Mouse (Mus musculus) kidney, embryonic 15.5 days (tissue): ENCODE data around the gene Cdc42se2. TPM values are rescaled to one million over a fixed set of nuclear protein-coding genes. Genes with fewer than 3 reads are reported as not detected.
A peak's percentile ranks its signal among the peaks of the same experiment; 100 is the strongest.

Source experiments
- ATAC-seq: fragments of 200-750 bp; cut with Nextera tagmentation; replicated peaks from 2 replicates; pipeline ENCODE4 v1.8.0; 2017; ENCODE audit warnings: moderate TSS enrichment; ENCODE audit not compliant: low FRiP score
- H3K27ac ChIP-seq: fragments of 300-500 bp; sonication (generic); 2 replicates; pipeline ENCODE4 v1.5.1; 2015; ENCODE audit warnings: mild to moderate bottlenecking, inconsistent platforms
- H3K27me3 ChIP-seq: fragments of 300-500 bp; sonication (generic); 2 replicates; pipeline ENCODE4 v1.6.1; 2015; ENCODE audit warnings: inconsistent platforms
- H3K36me3 ChIP-seq: fragments of 300-500 bp; sonication (generic); 2 replicates; pipeline ENCODE4 v1.6.1; 2015; ENCODE audit warnings: inconsistent platforms
- H3K4me1 ChIP-seq: fragments of 300-500 bp; sonication (generic); 2 replicates; pipeline ENCODE4 v1.6.1; 2015; ENCODE audit warnings: inconsistent platforms
- H3K4me2 ChIP-seq: fragments of 300-500 bp; sonication (generic); 2 replicates; pipeline ENCODE4 v1.6.1; 2015; ENCODE audit warnings: moderate library complexity, mild to moderate bottlenecking, inconsistent platforms
- H3K4me3 ChIP-seq: fragments of 300-500 bp; sonication (generic); replicated peaks from 2 replicates; pipeline ENCODE4 v1.5.1; 2015; ENCODE audit warnings: mild to moderate bottlenecking, inconsistent platforms
- H3K9ac ChIP-seq: fragments of 300-500 bp; sonication (generic); 2 replicates; pipeline ENCODE4 v1.6.1; 2015; ENCODE audit warnings: mild to moderate bottlenecking, inconsistent platforms
- H3K9me3 ChIP-seq: fragments of 300-500 bp; sonication (generic); replicated peaks from 2 replicates; pipeline ENCODE4 v1.6.1; 2016; ENCODE audit warnings: inconsistent platforms
- WGBS: fragments of 180-500 bp; shearing (Covaris S2); methylation state at CpG from one replicate; pipeline ENCODE4 v1.1.7; 2015; ENCODE audit warnings: mixed read lengths; 5-methylcytosine and 5-hydroxymethylcytosine counted together
- polyA plus RNA-seq: library from polyadenylated mRNA; unstranded; fragments of >200 nt; fragmentation: Nextera tagmentation; extraction: Ambion mirVana; gene quantifications from 2 replicates; pipeline ENCODE4 v1.2.1, GENCODE M21; 2015

The Cdc42se2 gene
- 88.9 and 89.2 TPM in 2 replicates for polyA plus RNA-seq

GRCm38 (mm10) chr11:54787488-54788474 is at the start of gene Cdc42se2:
Gene Cdc42se2, minus strand, starts transcription at chr11:54787675.
- peak within 1 kb of the TSS; percentile 68 for H3K4me2 ChIP-seq
- no peaks in the 10 kb centered on the region for H3K9me3 ChIP-seq
- 4% methylated on average over 56 of the region's 56 CpGs for WGBS
- H3K36me3 ChIP-seq = no peaks in the 10 kb centered on the region
- H3K4me1 ChIP-seq = peaks cover 14% of the 10 kb centered on the region
- H3K4me3 ChIP-seq = peak within 1 kb of the TSS; percentile 84
- peak; percentile 98 for ATAC-seq
- peak within 1 kb of the TSS; percentile 93 for H3K9ac ChIP-seq
- peak within 1 kb of the TSS; percentile 99 for H3K27ac ChIP-seq
- H3K27me3 ChIP-seq = no peaks in the 10 kb centered on the region

GRCm38 (mm10) chr11:54836106-54836505 is 48.6 kb upstream of the Cdc42se2 start:
- H3K4me1 ChIP-seq = no peaks in the 10 kb centered on the region
- H3K27me3 ChIP-seq = no peaks in the 10 kb centered on the region
- H3K4me3 ChIP-seq = no peak overlapping the region
- no peak overlapping the region for H3K9ac ChIP-seq
- no peak for ATAC-seq
- no peak overlapping the region for H3K4me2 ChIP-seq
- no peaks in the 10 kb centered on the region for H3K9me3 ChIP-seq
- H3K27ac ChIP-seq = no peak overlapping the region
- no peaks in the 10 kb centered on the region for H3K36me3 ChIP-seq
- WGBS = 81% methylated on average over 9 of the region's 9 CpGs

GRCm38 (mm10) chr11:54834596-54834995 is 47.1 kb upstream of the Cdc42se2 start:
- Histone ChIP-seq H3K4me2 (no peak overlapping the region), H3K4me1 (no peaks in the 10 kb centered on the region), H3K4me3 (no peak overlapping the region), H3K36me3 (no peaks in the 10 kb centered on the region), H3K27me3 (no peaks in the 10 kb centered on the region), H3K9ac (no peak overlapping the region), H3K27ac (no peak overlapping the region), H3K9me3 (no peaks in the 10 kb centered on the region)
- 61% methylated on average over 2 of the region's 2 CpGs for WGBS
- no peak for ATAC-seq

DNA sequence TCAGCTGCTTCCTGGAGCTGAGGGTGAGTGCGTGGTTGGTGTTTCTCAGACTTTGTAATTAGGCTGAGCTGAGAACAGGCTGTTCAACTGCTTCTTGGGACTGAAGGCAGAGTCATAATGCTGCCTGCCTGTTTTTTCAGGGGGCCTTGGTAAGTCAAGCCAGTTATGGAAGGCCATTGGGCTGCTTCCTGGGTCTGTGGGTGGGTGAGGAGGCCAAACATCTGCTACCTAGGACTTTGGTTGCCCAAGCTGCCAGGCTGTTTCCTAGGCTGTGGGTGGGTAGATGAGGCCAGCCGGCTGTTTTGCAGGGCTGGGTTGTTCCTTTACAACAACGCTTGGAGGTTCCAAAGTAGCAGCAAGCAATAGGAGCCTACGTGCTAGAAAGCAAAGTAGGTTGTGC is 46.4 kb upstream of the Cdc42se2 start:
- Histone ChIP-seq H3K9me3 (no peaks in the 10 kb centered on the region), H3K4me3 (no peak overlapping the region), H3K36me3 (no peaks in the 10 kb centered on the region), H3K4me2 (no peak overlapping the region), H3K4me1 (no peaks in the 10 kb centered on the region), H3K27me3 (no peaks in the 10 kb centered on the region), H3K27ac (no peak overlapping the region), H3K9ac (no peak overlapping the region)
- ATAC-seq = no peak
- 93% methylated on average over 4 of the region's 4 CpGs for WGBS

DNA sequence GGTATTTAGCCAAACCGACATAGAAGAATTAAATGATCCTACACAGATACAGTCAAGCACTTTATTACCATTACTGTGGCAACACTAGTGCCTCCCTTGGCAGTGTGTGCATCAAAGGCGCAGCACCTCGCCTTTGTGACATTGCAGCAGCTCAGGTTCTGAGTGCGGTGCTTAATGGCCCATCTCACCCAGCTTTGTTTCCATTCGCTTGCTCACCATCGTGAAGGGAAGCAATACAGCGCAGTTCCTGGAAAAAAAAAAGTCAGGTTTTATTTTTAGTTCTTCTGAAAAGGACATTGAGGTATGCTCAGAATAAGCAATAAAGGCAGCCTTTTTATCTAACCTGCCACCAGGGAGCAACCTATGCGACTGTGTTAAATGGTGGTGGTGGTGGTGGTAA is 39.3 kb upstream of the Cdc42se2 start:
- H3K4me1 ChIP-seq = no peaks in the 10 kb centered on the region
- no peak overlapping the region for H3K9ac ChIP-seq
- H3K36me3 ChIP-seq = no peaks in the 10 kb centered on the region
- H3K4me2 ChIP-seq = no peak overlapping the region
- H3K27ac ChIP-seq = 0 out of 2 replicates have a peak overlapping the region, but pooled peaks have one; percentile 20
- H3K9me3 ChIP-seq = peaks cover 4% of the 10 kb centered on the region; the same call in 1 of the 2 replicates
- peak; percentile 69 for ATAC-seq
- H3K27me3 ChIP-seq = no peaks in the 10 kb centered on the region
- 62% methylated on average over 8 of the region's 8 CpGs for WGBS
- H3K4me3 ChIP-seq = no peak overlapping the region

DNA sequence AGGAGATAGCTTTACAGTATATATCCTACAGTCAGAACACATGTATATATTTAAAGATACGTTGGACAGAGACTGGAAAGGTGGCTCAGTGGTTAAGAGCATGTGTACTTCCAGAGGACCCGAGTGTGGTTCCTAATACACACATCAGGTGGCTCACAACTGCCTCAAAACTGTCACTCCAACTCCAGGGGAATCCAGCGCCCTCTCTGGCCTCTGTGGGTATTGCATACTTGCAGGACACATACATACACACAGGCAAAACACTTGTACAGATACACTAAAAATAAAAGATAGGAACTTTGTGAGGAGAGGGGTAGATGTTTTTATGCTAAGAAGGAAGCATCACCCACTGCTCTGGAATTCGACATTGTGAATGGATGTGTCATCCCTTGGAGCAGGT is 38.3 kb upstream of the Cdc42se2 start:
- peaks cover 4% of the 10 kb centered on the region; the same call in 1 of the 2 replicates for H3K9me3 ChIP-seq
- H3K4me1 ChIP-seq = no peaks in the 10 kb centered on the region
- H3K27me3 ChIP-seq = no peaks in the 10 kb centered on the region
- no peak overlapping the region for H3K27ac ChIP-seq
- WGBS = 83% methylated on average over 4 of the region's 4 CpGs
- H3K9ac ChIP-seq = no peak overlapping the region
- no peak for ATAC-seq
- no peak overlapping the region for H3K4me3 ChIP-seq
- H3K4me2 ChIP-seq = no peak overlapping the region
- H3K36me3 ChIP-seq = no peaks in the 10 kb centered on the region

- no peaks in the 10 kb centered on the region for H3K27me3 ChIP-seq
- WGBS = 80% methylated on average over 4 of the region's 4 CpGs
These were observed 36.0 kb upstream of the Cdc42se2 start for GRCm38 (mm10) chr11:54823467-54823866.

DNA sequence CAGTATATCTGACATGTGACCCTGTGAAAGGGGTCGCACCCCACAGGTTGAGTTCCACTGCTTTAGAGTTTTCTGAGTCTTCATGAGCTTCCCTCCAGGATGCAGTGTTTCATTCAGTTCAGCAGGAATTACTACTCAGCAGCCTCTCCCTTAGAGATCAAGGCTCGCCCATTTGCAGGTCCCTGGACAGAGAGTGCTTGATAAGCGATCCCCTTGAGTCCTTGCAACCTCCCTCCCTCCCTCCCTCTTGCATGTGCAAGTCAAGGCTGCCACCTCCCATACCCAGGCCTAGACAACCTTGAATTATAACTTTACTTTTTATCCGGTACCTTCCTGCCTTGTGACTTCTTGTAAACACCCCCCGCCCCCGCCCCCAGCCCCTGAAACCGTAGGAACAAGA is 32.0 kb upstream of the Cdc42se2 start:
- H3K4me3 ChIP-seq = no peak overlapping the region
- no peaks in the 10 kb centered on the region for H3K36me3 ChIP-seq
- H3K9ac ChIP-seq = no peak overlapping the region
- no peaks in the 10 kb centered on the region for H3K9me3 ChIP-seq
- no peak overlapping the region for H3K27ac ChIP-seq
- no peak overlapping the region for H3K4me2 ChIP-seq
- H3K4me1 ChIP-seq = no peaks in the 10 kb centered on the region
- 51% methylated on average over 7 of the region's 7 CpGs for WGBS
- ATAC-seq = no peak
- H3K27me3 ChIP-seq = no peaks in the 10 kb centered on the region

More at GRCm38 (mm10) chr11:54823467-54823866, 36.0 kb upstream of the Cdc42se2 start:
- Histone ChIP-seq H3K4me3 (no peak overlapping the region), H3K4me1 (no peaks in the 10 kb centered on the region), H3K9me3 (peaks cover 4% of the 10 kb centered on the region; the same call in 1 of the 2 replicates), H3K36me3 (no peaks in the 10 kb centered on the region), H3K27ac (no peak overlapping the region), H3K4me2 (no peak overlapping the region), H3K9ac (no peak overlapping the region)
- no peak for ATAC-seq

DNA sequence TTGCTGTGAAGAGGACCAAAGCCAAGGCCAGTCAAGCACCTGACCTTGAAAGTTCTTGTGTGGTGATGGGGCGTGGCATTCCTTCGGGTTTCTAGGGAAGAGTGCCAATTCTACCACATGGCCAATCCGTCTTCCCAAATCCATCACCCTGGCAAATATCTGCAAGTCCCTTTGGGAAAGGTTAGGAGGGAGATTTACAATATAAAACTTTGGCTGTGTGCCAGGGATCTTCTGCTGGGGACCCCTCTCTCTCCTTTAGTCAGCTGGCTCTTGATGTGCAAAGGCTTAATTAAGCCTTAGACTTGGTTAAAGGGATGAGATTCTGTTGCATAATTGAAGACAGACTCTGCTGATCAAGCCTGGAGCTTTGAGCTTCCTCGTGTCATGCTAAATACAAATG is 30.0 kb upstream of the Cdc42se2 start:
- no peaks in the 10 kb centered on the region; the same call in 1 of the 2 replicates for H3K4me1 ChIP-seq
- H3K9me3 ChIP-seq = no peaks in the 10 kb centered on the region
- H3K4me2 ChIP-seq = no peak overlapping the region
- H3K27ac ChIP-seq = no peak overlapping the region
- H3K4me3 ChIP-seq = no peak overlapping the region
- no peaks in the 10 kb centered on the region for H3K36me3 ChIP-seq
- 72% methylated on average over 4 of the region's 4 CpGs for WGBS
- no peak for ATAC-seq
- H3K27me3 ChIP-seq = no peaks in the 10 kb centered on the region
- no peak overlapping the region for H3K9ac ChIP-seq

- H3K36me3 ChIP-seq = no peaks in the 10 kb centered on the region
- no peak overlapping the region for H3K4me2 ChIP-seq
- no peaks in the 10 kb centered on the region; the same call in 1 of the 2 replicates for H3K4me1 ChIP-seq
- H3K9me3 ChIP-seq = no peaks in the 10 kb centered on the region
- H3K4me3 ChIP-seq = no peak overlapping the region
- ATAC-seq = no peak
- H3K27me3 ChIP-seq = 0 out of 2 replicates have a peak, but pooled peaks cover 5% of the 10 kb centered on the region
- H3K9ac ChIP-seq = no peak overlapping the region
- no peak overlapping the region for H3K27ac ChIP-seq
These were observed 28.2 kb upstream of the Cdc42se2 start for GRCm38 (mm10) chr11:54815659-54816058.

GRCm38 (mm10) chr11:54812812-54813516 is 25.5 kb upstream of the Cdc42se2 start:
- Histone ChIP-seq H3K4me1 (no peaks in the 10 kb centered on the region; the same call in 1 of the 2 replicates), H3K9ac (no peak overlapping the region), H3K4me3 (no peak overlapping the region), H3K36me3 (no peaks in the 10 kb centered on the region), H3K27me3 (0 out of 2 replicates have a peak, but pooled peaks cover 5% of the 10 kb centered on the region), H3K27ac (no peak overlapping the region), H3K4me2 (no peak overlapping the region), H3K9me3 (no peaks in the 10 kb centered on the region)
- 61% methylated on average over 8 of the region's 8 CpGs for WGBS
- no peak for ATAC-seq

- Histone ChIP-seq H3K4me2 (no peak overlapping the region), H3K9me3 (no peaks in the 10 kb centered on the region), H3K27ac (no peak overlapping the region), H3K27me3 (0 out of 2 replicates have a peak, but pooled peaks cover 5% of the 10 kb centered on the region), H3K36me3 (no peaks in the 10 kb centered on the region), H3K4me3 (no peak overlapping the region), H3K9ac (no peak overlapping the region), H3K4me1 (peaks cover 3% of the 10 kb centered on the region; the same call in 1 of the 2 replicates)
- 61% methylated on average over 4 of the region's 4 CpGs for WGBS
- ATAC-seq = no peak
These were observed 24.8 kb upstream of the Cdc42se2 start for GRCm38 (mm10) chr11:54812314-54812713.
